Mouse (Mus musculus) E14TG2a.4 (cell line): ENCODE results near the gene Hoxc5.

ENCODE experiments used
- H3K27me3 ChIP-seq: 2 replicates; pipeline ENCODE4 v1.6.1; 2014; ENCODE audit warnings: low read length, control low read depth; ENCODE audit not compliant: insufficient read depth
- H3K36me3 ChIP-seq: 2 replicates; pipeline ENCODE4 v1.6.1; 2014; ENCODE audit warnings: low read length, control low read depth; ENCODE audit not compliant: insufficient read depth
- H3K4me1 ChIP-seq: replicated peaks from 2 replicates; pipeline ENCODE4 v1.6.1; 2014; ENCODE audit warnings: low read depth, low read length, control low read depth
- H3K4me3 ChIP-seq: replicated peaks from 2 replicates; pipeline ENCODE4 v1.5.1; 2014; ENCODE audit warnings: mild to moderate bottlenecking, low read length
- H3K9me3 ChIP-seq: 2 replicates; pipeline ENCODE4 v1.6.1; 2014; ENCODE audit warnings: low read length, control low read depth
- CTCF ChIP-seq: conservative IDR thresholded peaks from 2 replicates; pipeline ENCODE4 v1.5.1; 2014; ENCODE audit warnings: low read length
- NANOG ChIP-seq: IDR thresholded peaks from 2 replicates; pipeline ENCODE4 v1.6.1; 2014; ENCODE audit warnings: borderline replicate concordance, low read length, mixed read lengths
- POU5F1 ChIP-seq: IDR thresholded peaks from 2 replicates; pipeline ENCODE4 v1.6.1; 2014; ENCODE audit warnings: low read length, borderline replicate concordance

Hoxc5 gene

GRCm38 (mm10) chr15:102970740-102971139, 3.5 kb downstream of the Hoxc5 start:
- H3K4me1 ChIP-seq: peaks cover 38% of the 10 kb centered on the region
- H3K9me3 ChIP-seq: peaks cover 13% of the 10 kb centered on the region; the same call in 1 of the 2 replicates
- no peaks in the 10 kb centered on the region for H3K36me3 ChIP-seq
- no peak overlapping the region for H3K4me3 ChIP-seq
- peak; percentile 13; the same call in 1 of the 2 replicates for TF ChIP-seq CTCF
- TF ChIP-seq POU5F1: no peak
- TF ChIP-seq NANOG: no peak
- H3K27me3 ChIP-seq: peaks cover 96% of the 10 kb centered on the region

DNA sequence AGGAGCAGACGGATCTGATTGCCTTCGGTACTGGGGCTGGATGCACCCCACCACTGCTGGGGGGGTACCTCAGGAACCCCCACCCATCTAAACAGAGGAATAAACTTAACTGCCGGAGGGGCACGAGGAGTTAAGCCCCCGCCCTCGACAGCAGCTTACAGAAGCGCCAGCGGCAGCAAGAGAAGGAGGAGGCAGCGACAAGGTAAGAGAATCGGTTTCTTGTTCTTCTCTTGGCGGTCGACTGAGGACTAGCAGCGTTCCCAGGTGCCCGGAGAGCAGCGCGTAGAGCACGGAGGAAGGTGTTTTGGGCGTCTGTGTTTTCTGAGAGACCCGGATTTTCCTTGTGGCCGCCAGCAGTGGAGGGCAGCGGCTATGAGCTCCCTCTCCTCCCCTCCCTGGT, 5.0 kb downstream of the Hoxc5 start:
- Histone ChIP-seq H3K4me1 (peaks cover 37% of the 10 kb centered on the region), H3K27me3 (peaks cover 97% of the 10 kb centered on the region), H3K4me3 (no peak overlapping the region), H3K36me3 (no peaks in the 10 kb centered on the region), H3K9me3 (peaks cover 13% of the 10 kb centered on the region; the same call in 1 of the 2 replicates)
- TF ChIP-seq POU5F1: no peak
- no peak for TF ChIP-seq CTCF
- TF ChIP-seq NANOG: no peak

DNA sequence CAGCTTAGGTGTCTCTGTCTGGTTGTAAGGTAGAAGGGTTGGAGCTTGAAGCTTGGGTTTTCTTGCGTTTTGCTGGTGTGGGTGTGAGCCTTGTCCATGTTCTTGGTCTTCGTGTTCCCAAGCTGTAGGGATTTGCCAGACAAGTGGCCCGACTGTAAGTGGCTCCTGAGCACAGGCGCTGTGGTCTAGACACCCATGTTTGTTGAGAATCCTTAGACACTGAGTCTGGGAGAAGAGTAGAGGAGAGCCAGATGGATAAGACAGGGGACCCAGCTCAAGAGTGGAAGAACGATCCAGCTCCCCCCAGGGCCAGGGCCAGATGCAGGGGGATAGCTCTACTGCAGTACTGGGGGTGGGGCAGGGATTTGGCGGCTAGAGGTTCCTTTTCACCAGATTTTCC, 5.5 kb downstream of the Hoxc5 start:
- peaks cover 97% of the 10 kb centered on the region for H3K27me3 ChIP-seq
- no peak for TF ChIP-seq POU5F1
- TF ChIP-seq NANOG: no peak
- TF ChIP-seq CTCF: no peak
- no peak overlapping the region for H3K4me3 ChIP-seq
- peaks cover 37% of the 10 kb centered on the region for H3K4me1 ChIP-seq
- peaks cover 13% of the 10 kb centered on the region; the same call in 1 of the 2 replicates for H3K9me3 ChIP-seq
- H3K36me3 ChIP-seq: no peaks in the 10 kb centered on the region

DNA sequence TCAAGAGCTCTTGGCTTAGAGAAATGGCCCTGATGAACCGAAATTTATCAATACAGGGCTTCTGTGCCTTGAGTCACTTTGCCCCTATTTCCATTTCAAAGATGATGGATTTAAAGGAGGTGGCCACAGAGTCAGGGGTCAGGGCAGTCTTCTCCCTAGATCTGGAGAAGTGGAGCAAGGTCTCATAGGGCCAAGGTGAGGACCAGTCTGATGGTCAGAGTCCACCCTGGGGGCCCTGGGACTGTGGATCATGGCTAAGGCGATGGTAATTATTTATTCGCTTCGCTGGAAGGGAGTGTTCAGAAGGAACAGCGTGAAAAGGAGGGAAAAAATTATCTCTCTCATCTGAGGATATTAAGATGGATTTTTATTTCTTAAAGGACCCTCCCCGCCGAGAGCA, 7.8 kb downstream of the Hoxc5 start:
- peaks cover 13% of the 10 kb centered on the region; the same call in 1 of the 2 replicates for H3K9me3 ChIP-seq

GRCm38 (mm10) chr15:102975688-102976111, 8.5 kb downstream of the Hoxc5 start:
- H3K4me3 ChIP-seq: peak overlapping the region; percentile 37; the same call in 1 of the 2 replicates
- peaks cover 13% of the 10 kb centered on the region; the same call in 1 of the 2 replicates for H3K9me3 ChIP-seq
- H3K36me3 ChIP-seq: no peaks in the 10 kb centered on the region
- TF ChIP-seq CTCF: no peak
- no peak for TF ChIP-seq POU5F1
- TF ChIP-seq NANOG: no peak
- H3K27me3 ChIP-seq: peaks cover 99% of the 10 kb centered on the region
- peaks cover 36% of the 10 kb centered on the region for H3K4me1 ChIP-seq

More for the DNA sequence above, 7.8 kb downstream of the Hoxc5 start:
- peaks cover 99% of the 10 kb centered on the region for H3K27me3 ChIP-seq
- TF ChIP-seq CTCF: no peak
- TF ChIP-seq NANOG: no peak
- peaks cover 35% of the 10 kb centered on the region for H3K4me1 ChIP-seq
- H3K4me3 ChIP-seq: no peak overlapping the region
- H3K36me3 ChIP-seq: no peaks in the 10 kb centered on the region

DNA sequence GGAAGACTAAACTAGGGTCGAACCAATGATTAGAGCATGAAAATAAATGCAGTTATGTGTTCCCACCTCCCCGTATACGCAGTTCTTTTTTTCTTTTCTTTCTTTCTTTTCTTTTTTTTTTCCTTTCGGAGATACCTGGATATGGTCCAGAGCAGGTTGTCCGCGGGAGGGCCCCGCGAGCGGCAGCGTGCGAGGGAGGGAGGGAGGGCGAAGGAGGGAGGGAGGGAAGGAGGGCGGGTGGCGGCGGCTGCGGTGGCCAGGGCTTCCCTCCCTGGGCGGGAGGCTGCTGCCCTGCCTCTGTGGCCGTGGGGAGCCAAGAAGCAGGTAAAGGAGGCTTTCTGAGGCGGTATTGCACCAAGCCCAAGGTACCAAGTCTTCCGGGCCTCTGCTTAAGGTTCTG, 8.9 kb downstream of the Hoxc5 start, which contains the start of gene Hoxc9:
TSS of gene Hoxc9 (plus strand) at position 269 of the 400 bp plus-strand sequence.
- Histone ChIP-seq H3K4me3 (peak within 1 kb of the TSS; percentile 37; the same call in 1 of the 2 replicates), H3K4me1 (peaks cover 41% of the 10 kb centered on the region), H3K36me3 (no peaks in the 10 kb centered on the region), H3K9me3 (peaks cover 13% of the 10 kb centered on the region; the same call in 1 of the 2 replicates), H3K27me3 (peaks cover 99% of the 10 kb centered on the region)
- no peak for TF ChIP-seq NANOG
- no peak for TF ChIP-seq POU5F1
- TF ChIP-seq CTCF: no peak

DNA sequence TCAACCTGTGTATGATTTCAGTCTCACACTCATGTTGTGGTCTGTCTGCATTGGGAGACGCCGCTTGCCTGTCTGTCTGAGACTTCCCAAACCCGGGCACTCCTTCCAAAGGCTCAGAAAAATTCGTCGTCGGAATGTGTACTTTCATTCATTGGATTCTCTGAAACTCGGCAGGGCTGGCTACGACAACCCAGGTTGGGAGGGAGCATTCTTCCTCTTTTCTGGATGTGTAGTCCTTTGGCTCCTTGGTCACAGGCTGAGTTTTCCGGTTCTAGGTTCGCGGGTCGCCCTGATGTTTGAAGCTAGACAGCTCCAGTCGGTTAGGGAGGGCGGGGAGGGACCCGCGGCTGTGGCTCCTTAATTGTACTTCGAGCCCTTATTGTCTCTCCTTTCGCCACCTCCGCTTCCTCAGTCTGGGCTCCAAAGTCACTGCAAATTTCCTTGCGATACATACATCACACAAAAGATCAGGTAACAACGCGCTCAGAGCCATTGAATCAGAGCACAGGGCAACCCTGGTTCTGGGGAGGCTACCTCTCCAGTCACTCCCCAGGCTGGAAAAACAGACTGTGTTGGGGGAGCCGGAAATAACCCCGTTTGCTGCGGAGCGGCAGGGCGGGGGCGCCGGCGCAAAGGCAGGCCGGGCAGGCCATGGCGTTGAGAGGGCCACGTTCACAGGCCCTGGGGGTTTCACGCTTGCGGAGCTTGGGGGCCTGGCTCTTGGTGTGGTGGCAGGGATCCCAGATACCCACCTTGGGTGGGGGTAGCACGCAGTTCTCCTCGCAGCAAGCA, 9.6 kb downstream of the Hoxc5 start:
- no peak for TF ChIP-seq NANOG
- TF ChIP-seq CTCF: no peak
- no peak for TF ChIP-seq POU5F1

DNA sequence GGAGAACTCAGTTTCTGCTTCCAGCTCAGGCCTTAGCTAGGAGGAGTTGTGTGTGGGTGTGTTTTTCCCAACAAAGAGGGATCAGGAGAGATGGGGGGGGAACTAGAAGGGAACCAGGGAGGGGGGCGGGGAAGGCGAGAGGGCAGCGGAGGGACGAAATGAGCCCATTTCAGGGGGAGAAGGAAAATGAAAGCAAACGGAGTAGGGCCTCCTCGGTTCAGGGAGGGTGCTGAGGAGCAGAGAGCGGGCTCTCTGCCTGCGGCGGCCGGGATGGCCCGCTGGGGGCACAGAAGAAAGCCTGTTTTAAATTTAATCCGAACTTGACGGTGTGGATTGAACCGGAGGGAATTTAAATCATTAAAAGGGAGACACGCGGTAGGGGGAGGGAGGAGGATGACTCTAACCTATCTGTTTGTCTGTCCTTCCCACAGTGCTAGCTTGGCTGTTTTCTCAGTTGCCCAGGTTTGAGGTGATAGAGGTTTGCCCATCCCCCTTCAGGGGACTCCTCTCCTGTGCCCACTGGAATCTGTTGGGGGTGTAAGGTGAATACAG, 10.3 kb downstream of the Hoxc5 start:
- TF ChIP-seq NANOG: no peak
- H3K36me3 ChIP-seq: no peaks in the 10 kb centered on the region
- H3K4me3 ChIP-seq: 0 out of 2 replicates have a peak overlapping the region, but pooled peaks have one; percentile 29
- peaks cover 44% of the 10 kb centered on the region for H3K4me1 ChIP-seq
- H3K27me3 ChIP-seq: peaks cover 99% of the 10 kb centered on the region
- H3K9me3 ChIP-seq: peaks cover 10% of the 10 kb centered on the region; the same call in 1 of the 2 replicates

More for the DNA sequence above, 9.6 kb downstream of the Hoxc5 start:
- Histone ChIP-seq H3K4me1 (peaks cover 46% of the 10 kb centered on the region), H3K4me3 (peak overlapping the region; percentile 29; the same call in 1 of the 2 replicates), H3K36me3 (no peaks in the 10 kb centered on the region), H3K27me3 (peaks cover 99% of the 10 kb centered on the region), H3K9me3 (peaks cover 13% of the 10 kb centered on the region; the same call in 1 of the 2 replicates)
